Mouse (Mus musculus) heart, embryonic 16.5 days (tissue): Measurements from ENCODE around the gene Thra. TPM values are rescaled to one million over a fixed set of nuclear protein-coding genes. Genes with fewer than 3 reads are reported as not detected.

ENCODE experiments used
- ATAC-seq: fragments of 200-750 bp; cut with Nextera tagmentation; replicated peaks from 2 replicates; pipeline ENCODE4 v1.8.0; 2017; ENCODE audit warnings: moderate number of reproducible peaks; ENCODE audit not compliant: insufficient read depth, low FRiP score; ENCODE audit errors: extremely low read depth
- H3K27ac ChIP-seq: fragments of 300-500 bp; sonication (generic); 2 replicates; pipeline ENCODE4 v1.5.1; 2014; ENCODE audit warnings: mild to moderate bottlenecking, low read length, control low read depth, moderate library complexity
- H3K27me3 ChIP-seq: fragments of 300-500 bp; sonication (generic); 2 replicates; pipeline ENCODE4 v1.6.1; 2014; ENCODE audit warnings: low read length, mixed read lengths; ENCODE audit not compliant: control insufficient read depth, insufficient read depth
- H3K36me3 ChIP-seq: fragments of 300-500 bp; sonication (generic); 2 replicates; pipeline ENCODE4 v1.6.1; 2014; ENCODE audit not compliant: control insufficient read depth, insufficient read depth
- H3K4me1 ChIP-seq: fragments of 300-500 bp; sonication (generic); 2 replicates; pipeline ENCODE4 v1.6.1; 2014; ENCODE audit warnings: low read length, mixed read lengths; ENCODE audit not compliant: control insufficient read depth, insufficient read depth
- H3K4me2 ChIP-seq: fragments of 300-500 bp; sonication (generic); 2 replicates; pipeline ENCODE4 v1.6.1; 2014; ENCODE audit warnings: low read depth, mild to moderate bottlenecking, control low read depth, low read length
- H3K4me3 ChIP-seq: fragments of 300-500 bp; sonication (generic); 2 replicates; pipeline ENCODE4 v1.5.1; 2014; ENCODE audit warnings: mild to moderate bottlenecking, control low read depth, low read length
- H3K9ac ChIP-seq: fragments of 300-500 bp; sonication (generic); 2 replicates; pipeline ENCODE4 v1.6.1; 2014; ENCODE audit warnings: low read length, control low read depth
- H3K9me3 ChIP-seq: fragments of 300-500 bp; sonication (generic); replicated peaks from 2 replicates; pipeline ENCODE4 v1.6.1; 2016; ENCODE audit warnings: low read length; ENCODE audit not compliant: control insufficient read depth
- WGBS: fragments of 180-500 bp; shearing (Covaris S2); extraction: QIAGEN DNeasy Blood & Tissue Kit; methylation state at CpG from one replicate; pipeline ENCODE4 v1.1.7; 2014; 5-methylcytosine and 5-hydroxymethylcytosine counted together
- polyA plus RNA-seq: library from polyadenylated mRNA; unstranded; fragments of >200 nt; fragmentation: Nextera tagmentation; extraction: Ambion mirVana; gene quantifications from 2 replicates; pipeline ENCODE4 v1.2.1, GENCODE M21; 2015

Gene Thra
- polyA plus RNA-seq, 1 experiment from 2014 or later: 37.5 TPM

DNA sequence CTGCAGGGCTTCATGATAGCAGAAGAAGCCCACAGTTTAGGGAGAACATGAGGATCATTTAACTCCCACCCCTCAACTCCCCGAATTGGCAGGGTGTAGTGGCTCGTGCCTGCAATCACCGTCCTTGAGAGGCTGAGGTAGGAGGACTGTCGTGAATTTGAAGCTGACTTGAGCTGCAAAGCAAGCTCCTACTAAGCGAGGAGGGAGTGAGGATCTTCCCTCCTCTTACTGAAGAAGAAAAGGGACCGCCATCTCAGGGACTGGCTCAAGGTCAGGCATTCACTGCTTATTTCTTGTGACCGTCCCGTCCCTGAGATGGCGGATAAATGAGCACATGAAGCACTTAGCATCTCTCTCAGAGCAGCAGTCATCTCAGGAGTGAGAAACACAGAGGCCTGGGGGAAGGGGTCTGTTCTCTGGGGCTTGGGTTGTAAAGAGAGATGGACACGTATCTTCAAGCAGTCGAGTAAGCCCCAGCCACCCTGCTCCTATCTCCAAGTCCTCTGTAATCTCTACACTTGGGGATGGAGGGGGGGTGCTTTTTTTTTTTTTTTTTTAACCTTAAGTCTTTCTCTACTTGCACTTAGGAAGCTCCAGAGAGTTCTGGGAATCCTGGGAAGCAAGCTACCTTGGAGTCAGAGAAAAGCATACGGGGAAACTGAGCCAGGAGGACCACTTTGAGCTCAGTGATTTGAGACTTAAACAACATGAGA, 35.8 kb downstream of the Thra start:
- H3K4me3 ChIP-seq: peak overlapping the region; percentile 61
- H3K36me3 ChIP-seq: peaks cover 3% of the 10 kb centered on the region; the same call in 1 of the 2 replicates
- WGBS: 29% methylated on average over 12 of the region's 12 CpGs
- no peaks in the 10 kb centered on the region for H3K27me3 ChIP-seq
- peak overlapping the region; percentile 98 for H3K27ac ChIP-seq
- peak overlapping the region; percentile 73 for H3K9ac ChIP-seq
- ATAC-seq: no peak
- H3K9me3 ChIP-seq: no peaks in the 10 kb centered on the region
- peaks cover 57% of the 10 kb centered on the region for H3K4me1 ChIP-seq
- H3K4me2 ChIP-seq: peak overlapping the region; percentile 90

DNA sequence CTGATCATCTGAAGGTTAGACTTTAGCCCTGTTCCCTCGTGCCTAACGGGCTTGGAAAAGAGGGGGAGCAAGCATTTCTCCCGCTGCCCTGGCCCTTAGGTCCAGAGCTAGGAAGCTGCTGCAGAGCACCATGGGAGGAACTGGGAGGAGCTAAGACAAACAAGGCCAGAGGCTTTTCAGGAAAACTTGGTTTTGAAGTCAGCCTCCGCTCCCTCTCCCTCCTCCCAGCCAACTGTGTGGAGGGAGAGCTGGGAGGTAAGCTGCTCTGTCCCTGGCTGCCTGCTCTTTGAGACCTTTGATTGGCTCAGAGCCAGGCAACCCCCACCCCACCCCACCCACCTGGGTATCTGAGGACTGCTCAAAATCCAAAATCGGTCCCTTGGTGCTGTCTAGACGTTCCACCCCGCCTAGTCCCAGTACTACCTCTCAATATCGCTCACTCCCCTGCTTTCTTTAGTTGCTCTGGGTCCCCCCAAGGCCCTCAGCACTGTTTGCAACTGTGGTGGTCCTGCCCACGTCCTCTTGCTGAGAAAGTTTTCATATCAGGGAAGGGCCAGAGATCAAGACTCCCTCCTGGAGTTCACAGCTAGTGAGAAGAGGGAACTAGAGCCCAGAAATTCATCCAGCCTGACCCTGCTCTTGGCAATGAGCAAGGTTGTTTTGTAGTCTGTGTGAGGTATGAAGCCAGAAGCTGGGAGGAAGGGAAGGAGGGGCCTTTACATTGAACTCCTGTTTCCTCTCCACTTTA, 36.6 kb downstream of the Thra start:
- H3K4me3 ChIP-seq: no peak overlapping the region
- peak overlapping the region; percentile 73 for H3K9ac ChIP-seq
- H3K9me3 ChIP-seq: no peaks in the 10 kb centered on the region
- H3K27ac ChIP-seq: peak overlapping the region; percentile 98
- no peaks in the 10 kb centered on the region for H3K36me3 ChIP-seq
- ATAC-seq: no peak
- peak overlapping the region; percentile 90 for H3K4me2 ChIP-seq
- H3K4me1 ChIP-seq: peaks cover 55% of the 10 kb centered on the region
- WGBS: 20% methylated on average over 9 of the region's 9 CpGs
- no peaks in the 10 kb centered on the region for H3K27me3 ChIP-seq

DNA sequence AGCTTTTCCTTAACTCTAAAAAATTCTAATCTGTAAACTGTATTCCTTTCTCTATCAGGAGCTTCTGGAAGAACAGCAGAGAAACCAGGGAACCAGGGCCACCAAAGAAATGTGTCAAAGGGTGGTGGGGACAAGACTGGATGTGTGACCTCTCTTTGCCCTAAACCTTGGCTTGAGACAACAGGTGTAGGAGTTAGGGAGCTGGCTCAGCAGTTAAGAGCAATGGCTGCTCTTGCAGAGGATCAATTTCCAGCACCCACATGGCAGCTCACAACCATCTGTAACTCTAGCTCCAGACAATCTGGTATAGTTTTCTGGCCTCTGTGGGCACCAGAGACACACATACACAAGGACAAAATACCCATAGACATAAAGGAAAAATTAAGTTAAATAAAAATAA, 37.5 kb downstream of the Thra start:
- Histone ChIP-seq H3K36me3 (no peaks in the 10 kb centered on the region), H3K27me3 (no peaks in the 10 kb centered on the region), H3K9ac (peak overlapping the region; percentile 30; the same call in 1 of the 2 replicates), H3K4me1 (peaks cover 56% of the 10 kb centered on the region), H3K4me3 (no peak overlapping the region), H3K4me2 (no peak overlapping the region), H3K9me3 (no peaks in the 10 kb centered on the region), H3K27ac (peak overlapping the region; percentile 98)
- no peak for ATAC-seq

DNA sequence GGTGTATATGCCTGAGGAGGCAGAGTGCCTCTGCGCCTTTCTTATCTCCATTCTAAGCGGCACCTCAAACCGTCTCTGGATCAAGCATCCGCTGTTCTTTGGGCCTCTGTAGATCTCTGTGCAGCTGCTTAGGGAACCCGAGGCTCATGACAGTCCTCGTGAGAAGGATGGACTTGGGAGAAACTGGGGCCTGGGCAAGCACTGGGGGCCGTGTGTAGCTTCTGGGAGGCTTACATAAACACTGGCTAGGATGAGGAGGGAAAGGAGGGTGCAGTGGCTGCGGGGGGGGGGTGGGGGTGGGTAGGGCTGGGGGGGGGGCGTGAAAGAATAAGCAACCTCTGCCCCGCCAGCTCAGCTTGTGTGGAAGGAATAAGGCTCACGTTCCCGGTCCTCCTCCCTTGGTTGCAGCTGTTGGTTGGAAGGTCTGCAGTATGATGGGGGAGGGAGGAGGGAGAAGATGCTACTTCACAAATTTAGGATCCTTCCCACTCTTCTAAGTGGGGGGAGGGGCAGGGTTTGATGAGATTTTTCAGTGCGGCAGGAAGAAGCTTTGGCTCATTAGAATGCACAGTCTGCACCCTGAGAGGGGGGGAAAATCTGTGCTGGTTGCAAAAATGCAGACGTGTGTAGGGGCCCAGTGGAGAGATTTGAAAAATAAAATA, 41.5 kb downstream of the Thra start:
- H3K36me3 ChIP-seq: no peaks in the 10 kb centered on the region
- H3K4me1 ChIP-seq: peaks cover 62% of the 10 kb centered on the region
- H3K9ac ChIP-seq: peak overlapping the region; percentile 74
- H3K27me3 ChIP-seq: no peaks in the 10 kb centered on the region
- WGBS: 25% methylated on average over 13 of the region's 14 CpGs
- H3K27ac ChIP-seq: peak overlapping the region; percentile 99
- ATAC-seq: no peak
- H3K4me3 ChIP-seq: no peak overlapping the region
- no peaks in the 10 kb centered on the region for H3K9me3 ChIP-seq
- H3K4me2 ChIP-seq: peak overlapping the region; percentile 56; the same call in 1 of the 2 replicates

DNA sequence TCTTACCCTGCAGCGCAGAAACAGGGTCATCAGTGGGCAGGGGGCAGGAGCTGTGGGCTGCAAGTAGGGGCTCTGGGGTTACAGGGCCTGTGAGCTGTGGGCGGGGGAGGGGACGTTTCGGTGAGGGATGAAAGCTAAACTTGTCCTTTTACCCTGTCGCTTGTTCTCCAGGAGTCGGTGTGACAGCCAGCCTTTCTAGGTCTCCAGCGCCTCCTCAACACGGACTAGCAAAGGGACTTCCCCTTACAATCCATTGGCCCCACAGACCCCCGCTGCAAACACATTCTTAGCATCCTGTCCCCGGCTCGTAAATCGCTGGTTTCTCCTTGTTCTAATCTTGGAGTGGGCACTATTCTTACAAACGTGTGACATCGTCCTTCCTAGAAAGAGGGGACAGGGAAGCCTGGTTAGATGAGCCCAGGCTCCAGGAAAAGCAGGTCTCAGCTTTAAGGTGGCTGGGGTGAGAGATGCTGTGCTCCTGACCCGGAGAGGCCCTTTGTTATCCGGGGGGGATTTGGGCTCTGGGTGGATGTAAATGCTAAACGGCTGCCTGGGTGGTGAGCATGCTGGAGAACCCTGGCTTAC, 42.3 kb downstream of the Thra start:
- Histone ChIP-seq H3K4me2 (peak overlapping the region; percentile 56), H3K4me3 (peak overlapping the region; percentile 37; the same call in 1 of the 2 replicates), H3K9me3 (no peaks in the 10 kb centered on the region), H3K27ac (peak overlapping the region; percentile 99), H3K36me3 (no peaks in the 10 kb centered on the region), H3K9ac (peak overlapping the region; percentile 74), H3K27me3 (no peaks in the 10 kb centered on the region), H3K4me1 (peaks cover 63% of the 10 kb centered on the region)
- 8% methylated on average over 17 of the region's 17 CpGs for WGBS
- no peak for ATAC-seq

DNA sequence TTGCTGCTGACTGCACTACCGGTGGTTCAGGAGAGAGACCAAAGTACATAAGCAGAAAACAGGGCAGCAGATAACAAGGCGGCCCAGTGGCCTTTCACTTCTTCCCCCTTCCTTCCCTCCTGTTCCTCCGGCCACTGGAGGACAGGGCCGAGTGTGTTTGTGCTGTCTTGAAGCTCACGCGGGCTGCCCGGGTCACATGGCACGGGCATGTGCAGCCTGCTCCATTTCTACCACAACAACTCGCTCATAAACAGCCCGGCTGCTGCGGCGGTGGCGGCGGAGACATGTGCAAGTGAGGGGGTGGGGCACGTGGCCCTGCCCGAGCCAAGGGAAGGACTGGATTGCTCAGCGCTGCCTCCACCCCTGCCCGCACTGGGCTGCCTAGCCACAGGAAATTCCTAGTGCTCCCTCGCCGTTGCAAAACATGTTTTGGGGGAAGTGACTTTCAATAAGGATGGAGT, 42.8 kb downstream of the Thra start:
- Histone ChIP-seq H3K27ac (peak overlapping the region; percentile 99), H3K4me3 (peak overlapping the region; percentile 37), H3K9me3 (no peaks in the 10 kb centered on the region), H3K4me1 (peaks cover 63% of the 10 kb centered on the region), H3K4me2 (peak overlapping the region; percentile 56), H3K9ac (peak overlapping the region; percentile 74), H3K27me3 (no peaks in the 10 kb centered on the region), H3K36me3 (no peaks in the 10 kb centered on the region)
- peak; percentile 38 for ATAC-seq
- WGBS: 0% methylated on average over 20 of the region's 20 CpGs

DNA sequence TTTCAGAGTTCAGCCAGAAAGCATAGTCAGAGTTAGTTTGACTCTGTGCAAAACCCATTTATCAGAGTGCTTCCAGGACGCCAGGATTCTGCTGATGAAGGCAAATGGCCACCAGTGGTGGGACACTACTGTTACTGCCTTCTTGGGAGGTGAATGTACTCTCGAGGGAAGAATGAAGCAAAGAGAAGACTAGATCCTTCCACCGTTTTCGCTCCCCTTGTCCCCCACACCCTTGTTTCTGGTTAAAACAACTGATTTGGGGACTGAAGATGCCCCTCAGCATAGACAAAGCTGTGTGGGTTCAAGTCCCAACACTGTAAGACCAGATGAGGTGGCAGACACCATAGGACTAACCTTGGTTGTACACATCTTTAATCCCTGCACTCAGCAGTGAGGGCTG, 43.7 kb downstream of the Thra start:
- Histone ChIP-seq H3K4me2 (no peak overlapping the region), H3K9ac (peak overlapping the region; percentile 41), H3K4me3 (no peak overlapping the region), H3K27me3 (no peaks in the 10 kb centered on the region), H3K36me3 (no peaks in the 10 kb centered on the region), H3K4me1 (peaks cover 67% of the 10 kb centered on the region), H3K9me3 (no peaks in the 10 kb centered on the region), H3K27ac (peak overlapping the region; percentile 99)
- 67% methylated on average over 4 of the region's 4 CpGs for WGBS
- ATAC-seq: no peak

DNA sequence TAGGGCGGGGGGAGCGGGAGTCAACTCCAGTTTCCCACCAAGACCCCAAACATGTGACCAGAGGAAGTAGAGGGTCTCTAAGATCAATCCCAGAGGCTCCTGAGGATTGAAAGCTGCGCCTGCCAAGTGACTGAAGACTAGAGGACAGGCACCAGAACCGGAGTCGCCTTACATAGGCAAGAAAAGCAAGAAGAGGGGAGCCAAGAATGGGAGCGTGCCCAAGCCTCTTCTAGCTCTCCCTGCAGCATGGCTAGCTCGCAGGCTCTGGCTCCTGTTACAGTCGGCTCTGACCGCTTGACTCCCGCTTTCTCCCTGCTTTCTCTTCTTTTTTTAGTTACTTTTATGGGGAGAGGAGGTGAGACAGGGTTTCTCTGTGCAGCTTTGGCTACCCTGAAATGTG, 44.8 kb downstream of the Thra start:
- WGBS: 43% methylated on average over 10 of the region's 10 CpGs
- Histone ChIP-seq H3K9ac (peak overlapping the region; percentile 71), H3K36me3 (no peaks in the 10 kb centered on the region), H3K27ac (peak overlapping the region; percentile 99), H3K27me3 (no peaks in the 10 kb centered on the region), H3K4me1 (peaks cover 74% of the 10 kb centered on the region), H3K9me3 (no peaks in the 10 kb centered on the region), H3K4me2 (peak overlapping the region; percentile 65), H3K4me3 (no peak overlapping the region)
- ATAC-seq: no peak
